Mouse (Mus musculus) testis, adult 2 months (tissue): Measurements from ENCODE around the gene Klhl32. TPM values are rescaled to one million over a fixed set of nuclear protein-coding genes. Genes with fewer than 3 reads are reported as not detected.

ENCODE experiments used
- H3K27ac ChIP-seq: fragments of 200-500 bp; 2 replicates; pipeline ENCODE4 v1.5.1; 2012; ENCODE audit warnings: low read depth, low read length; ENCODE audit not compliant: control insufficient read depth, insufficient read depth
- H3K27me3 ChIP-seq: fragments of 200-500 bp; 2 replicates; pipeline ENCODE4 v1.6.1; 2012; ENCODE audit warnings: mild to moderate bottlenecking, low read length, moderate library complexity; ENCODE audit not compliant: control insufficient read depth, insufficient read depth
- H3K36me3 ChIP-seq: fragments of 200-500 bp; 2 replicates; pipeline ENCODE4 v1.6.1; 2012; ENCODE audit warnings: mild to moderate bottlenecking, low read length; ENCODE audit not compliant: control insufficient read depth, insufficient read depth
- H3K4me1 ChIP-seq: fragments of 200-500 bp; 2 replicates; pipeline ENCODE4 v1.6.1; 2012; ENCODE audit warnings: low read length; ENCODE audit not compliant: control insufficient read depth, insufficient read depth
- H3K4me3 ChIP-seq: fragments of 200-500 bp; 2 replicates; pipeline ENCODE4 v1.5.1; 2012; ENCODE audit warnings: low read depth, mild to moderate bottlenecking, low read length, moderate library complexity, mixed read lengths; ENCODE audit not compliant: control insufficient read depth
- CTCF ChIP-seq: fragments of 200-500 bp; IDR thresholded peaks from 2 replicates; pipeline ENCODE4 v1.5.1; 2012; ENCODE audit warnings: low read depth, mild to moderate bottlenecking, inconsistent platforms, low read length, moderate library complexity; ENCODE audit not compliant: control insufficient read depth, insufficient read depth, insufficient replicate concordance
- POLR2A ChIP-seq: fragments of 200-500 bp; IDR thresholded peaks from 2 replicates; pipeline ENCODE4 v1.6.1; 2012; ENCODE audit warnings: low read depth, mild to moderate bottlenecking, inconsistent platforms, low read length, moderate library complexity; ENCODE audit not compliant: control insufficient read depth
- polyA plus RNA-seq: library from polyadenylated mRNA; depleted of rRNA; stranded (reverse); fragments of >200 nt; gene quantifications from 2 replicates; pipeline ENCODE4 v1.2.3, GENCODE M21; 2012

The Klhl32 gene
- polyA plus RNA-seq, 1 experiment: 2.4 TPM

- no peak overlapping the region for H3K4me3 ChIP-seq
- TF ChIP-seq CTCF (no peak), POLR2A (no peak)
- no peak overlapping the region for H3K27ac ChIP-seq
- H3K4me1 ChIP-seq: no peaks in the 10 kb centered on the region
- no peaks in the 10 kb centered on the region for H3K27me3 ChIP-seq
- H3K36me3 ChIP-seq: no peaks in the 10 kb centered on the region
Measured at GRCm38 (mm10) chr4:24625951-24626584, 224.9 kb downstream of the Klhl32 start.

GRCm38 (mm10) chr4:24621422-24622187, 229.3 kb downstream of the Klhl32 start:
- Histone ChIP-seq H3K27me3 (no peaks in the 10 kb centered on the region), H3K4me1 (no peaks in the 10 kb centered on the region), H3K27ac (no peak overlapping the region), H3K4me3 (no peak overlapping the region), H3K36me3 (no peaks in the 10 kb centered on the region)
- TF ChIP-seq POLR2A (no peak), CTCF (no peak)

- H3K36me3 ChIP-seq: no peaks in the 10 kb centered on the region
- no peaks in the 10 kb centered on the region for H3K27me3 ChIP-seq
- no peak for TF ChIP-seq CTCF
- no peak for TF ChIP-seq POLR2A
- H3K27ac ChIP-seq: no peak overlapping the region
- H3K4me1 ChIP-seq: no peaks in the 10 kb centered on the region
- no peak overlapping the region for H3K4me3 ChIP-seq
Measured at GRCm38 (mm10) chr4:24620440-24620839, 230.5 kb downstream of the Klhl32 start.

GRCm38 (mm10) chr4:24620005-24620404, 230.9 kb downstream of the Klhl32 start:
- no peak for TF ChIP-seq CTCF
- no peak for TF ChIP-seq POLR2A
- H3K27ac ChIP-seq: no peak overlapping the region
- no peaks in the 10 kb centered on the region for H3K36me3 ChIP-seq
- no peaks in the 10 kb centered on the region for H3K4me1 ChIP-seq
- no peaks in the 10 kb centered on the region for H3K27me3 ChIP-seq
- H3K4me3 ChIP-seq: no peak overlapping the region

- Histone ChIP-seq H3K4me1 (no peaks in the 10 kb centered on the region), H3K4me3 (no peak overlapping the region), H3K36me3 (no peaks in the 10 kb centered on the region), H3K27me3 (no peaks in the 10 kb centered on the region), H3K27ac (no peak overlapping the region)
- TF ChIP-seq CTCF: no peak
- no peak for TF ChIP-seq POLR2A
Measured at GRCm38 (mm10) chr4:24609564-24609963, 241.4 kb downstream of the Klhl32 start.

GRCm38 (mm10) chr4:24609085-24609484, 241.8 kb downstream of the Klhl32 start:
- Histone ChIP-seq H3K27me3 (no peaks in the 10 kb centered on the region), H3K4me1 (no peaks in the 10 kb centered on the region), H3K36me3 (no peaks in the 10 kb centered on the region), H3K4me3 (no peak overlapping the region), H3K27ac (no peak overlapping the region)
- TF ChIP-seq CTCF (no peak), POLR2A (no peak)

GRCm38 (mm10) chr4:24601711-24602110, 249.2 kb downstream of the Klhl32 start:
- no peaks in the 10 kb centered on the region for H3K4me1 ChIP-seq
- H3K36me3 ChIP-seq: no peaks in the 10 kb centered on the region
- TF ChIP-seq POLR2A (no peak), CTCF (no peak)
- H3K27me3 ChIP-seq: no peaks in the 10 kb centered on the region
- no peak overlapping the region for H3K4me3 ChIP-seq
- no peak overlapping the region for H3K27ac ChIP-seq

GRCm38 (mm10) chr4:24598637-24599036, 252.3 kb downstream of the Klhl32 start:
- H3K4me1 ChIP-seq: no peaks in the 10 kb centered on the region
- H3K4me3 ChIP-seq: no peak overlapping the region
- H3K27ac ChIP-seq: no peak overlapping the region
- H3K27me3 ChIP-seq: no peaks in the 10 kb centered on the region
- TF ChIP-seq CTCF (no peak), POLR2A (no peak)
- H3K36me3 ChIP-seq: no peaks in the 10 kb centered on the region
